Mouse (Mus musculus): Measurements from ENCODE around the gene Rgs12. TPM values are rescaled to one million over a fixed set of nuclear protein-coding genes. Genes with fewer than 3 reads are reported as not detected.

The Rgs12 gene
- polyA plus RNA-seq, 1 experiment from 2014 or later, result 16.2 TPM

- Histone ChIP-seq H3K27me3 (ENCODE audit: control insufficient read depth, insufficient read depth, low read depth, low read length) (no peaks in the 10 kb centered on the region), H3K9me3 (replicated peaks; ENCODE audit: control insufficient read depth, low read length) (no peaks in the 10 kb centered on the region), H3K9ac (ENCODE audit: low read depth, low read length) (no peak overlapping the region), H3K27ac (ENCODE audit: low read length) (peak overlapping the region; percentile 58), H3K4me1 (ENCODE audit: control insufficient read depth, low read depth, low read length) (peaks cover 74% of the 10 kb centered on the region), H3K36me3 (ENCODE audit: control insufficient read depth, insufficient read depth) (no peaks in the 10 kb centered on the region), H3K4me2 (ENCODE audit: low read depth, low read length) (no peak overlapping the region), H3K4me3 (ENCODE audit: low read depth, low read length) (no peak overlapping the region)
- no peak for ATAC-seq (ENCODE audit: low read depth)
- WGBS (ENCODE audit: insufficient replicate concordance), result 51% methylated on average over 3 of the region's 3 CpGs
Measured at GRCm38 (mm10) chr5:34972471-34972870, 23.2 kb downstream of the Rgs12 start.

- Histone ChIP-seq H3K4me2 (ENCODE audit: low read depth, low read length) (no peak overlapping the region), H3K9me3 (replicated peaks; ENCODE audit: control insufficient read depth, low read length) (no peaks in the 10 kb centered on the region), H3K9ac (ENCODE audit: low read depth, low read length) (peak overlapping the region; percentile 28), H3K27ac (ENCODE audit: low read length) (peak overlapping the region; percentile 81), H3K4me1 (ENCODE audit: control insufficient read depth, low read depth, low read length) (peaks cover 65% of the 10 kb centered on the region), H3K27me3 (ENCODE audit: control insufficient read depth, insufficient read depth, low read depth, low read length) (no peaks in the 10 kb centered on the region), H3K4me3 (ENCODE audit: low read depth, low read length) (no peak overlapping the region), H3K36me3 (ENCODE audit: control insufficient read depth, insufficient read depth) (no peaks in the 10 kb centered on the region)
- 66% methylated on average over 8 of the region's 8 CpGs for WGBS (ENCODE audit: insufficient replicate concordance)
- no peak for ATAC-seq (ENCODE audit: low read depth)
Measured at GRCm38 (mm10) chr5:34973560-34974317, 24.5 kb downstream of the Rgs12 start.

- Histone ChIP-seq H3K4me2 (ENCODE audit: low read depth, low read length) (peak overlapping the region; percentile 64), H3K4me3 (ENCODE audit: low read depth, low read length) (peak overlapping the region; percentile 48), H3K27me3 (ENCODE audit: control insufficient read depth, insufficient read depth, low read depth, low read length) (no peaks in the 10 kb centered on the region), H3K9ac (ENCODE audit: low read depth, low read length) (peak overlapping the region; percentile 42), H3K36me3 (ENCODE audit: control insufficient read depth, insufficient read depth) (no peaks in the 10 kb centered on the region), H3K9me3 (replicated peaks; ENCODE audit: control insufficient read depth, low read length) (no peaks in the 10 kb centered on the region), H3K4me1 (ENCODE audit: control insufficient read depth, low read depth, low read length) (peaks cover 76% of the 10 kb centered on the region), H3K27ac (ENCODE audit: low read length) (peak overlapping the region; percentile 81)
- peak; percentile 90 for ATAC-seq (ENCODE audit: low read depth)
- WGBS (ENCODE audit: insufficient replicate concordance), result 18% methylated on average over 11 of the region's 11 CpGs
Measured at GRCm38 (mm10) chr5:34974773-34975443, 25.7 kb downstream of the Rgs12 start.

GRCm38 (mm10) chr5:34976540-34977292 lies 27.5 kb downstream of the Rgs12 start:
- peak; percentile 54 for ATAC-seq (ENCODE audit: low read depth)
- H3K27me3 ChIP-seq (ENCODE audit: control insufficient read depth, insufficient read depth, low read depth, low read length), result no peaks in the 10 kb centered on the region
- WGBS (ENCODE audit: insufficient replicate concordance), result 54% methylated on average over 9 of the region's 9 CpGs
- peak overlapping the region; percentile 64 for H3K4me2 ChIP-seq (ENCODE audit: low read depth, low read length)
- H3K4me1 ChIP-seq (ENCODE audit: control insufficient read depth, low read depth, low read length), result peaks cover 82% of the 10 kb centered on the region
- no peaks in the 10 kb centered on the region for H3K36me3 ChIP-seq (ENCODE audit: control insufficient read depth, insufficient read depth)
- H3K4me3 ChIP-seq (ENCODE audit: low read depth, low read length), result peak overlapping the region; percentile 48
- H3K27ac ChIP-seq (ENCODE audit: low read length), result peak overlapping the region; percentile 81
- H3K9ac ChIP-seq (ENCODE audit: low read depth, low read length), result peak overlapping the region; percentile 42
- no peaks in the 10 kb centered on the region for H3K9me3 ChIP-seq (replicated peaks; ENCODE audit: control insufficient read depth, low read length)

GRCm38 (mm10) chr5:34980099-34980498 lies 30.9 kb downstream of the Rgs12 start:
- peak overlapping the region; percentile 38; the same call in 1 of the 2 replicates for H3K27ac ChIP-seq (ENCODE audit: low read length)
- H3K36me3 ChIP-seq (ENCODE audit: control insufficient read depth, insufficient read depth), result peaks cover 6% of the 10 kb centered on the region; the same call in 1 of the 2 replicates
- no peaks in the 10 kb centered on the region for H3K9me3 ChIP-seq (replicated peaks; ENCODE audit: control insufficient read depth, low read length)
- H3K27me3 ChIP-seq (ENCODE audit: control insufficient read depth, insufficient read depth, low read depth, low read length), result no peaks in the 10 kb centered on the region
- H3K4me1 ChIP-seq (ENCODE audit: control insufficient read depth, low read depth, low read length), result peaks cover 61% of the 10 kb centered on the region
- H3K4me3 ChIP-seq (ENCODE audit: low read depth, low read length), result no peak overlapping the region
- peak overlapping the region; percentile 9; the same call in 1 of the 2 replicates for H3K9ac ChIP-seq (ENCODE audit: low read depth, low read length)
- peak; percentile 24; the same call in 1 of the 2 replicates for ATAC-seq (ENCODE audit: low read depth)
- H3K4me2 ChIP-seq (ENCODE audit: low read depth, low read length), result peak overlapping the region; percentile 41
- 35% methylated on average over 6 of the region's 6 CpGs for WGBS (ENCODE audit: insufficient replicate concordance)

- 56% methylated on average over 3 of the region's 3 CpGs for WGBS (ENCODE audit: insufficient replicate concordance)
- peaks cover 6% of the 10 kb centered on the region; the same call in 1 of the 2 replicates for H3K36me3 ChIP-seq (ENCODE audit: control insufficient read depth, insufficient read depth)
- no peak for ATAC-seq (ENCODE audit: low read depth)
- H3K9ac ChIP-seq (ENCODE audit: low read depth, low read length), result no peak overlapping the region
- no peak overlapping the region for H3K27ac ChIP-seq (ENCODE audit: low read length)
- peaks cover 54% of the 10 kb centered on the region for H3K4me1 ChIP-seq (ENCODE audit: control insufficient read depth, low read depth, low read length)
- H3K27me3 ChIP-seq (ENCODE audit: control insufficient read depth, insufficient read depth, low read depth, low read length), result no peaks in the 10 kb centered on the region
- H3K4me2 ChIP-seq (ENCODE audit: low read depth, low read length), result no peak overlapping the region
- no peaks in the 10 kb centered on the region for H3K9me3 ChIP-seq (replicated peaks; ENCODE audit: control insufficient read depth, low read length)
- no peak overlapping the region for H3K4me3 ChIP-seq (ENCODE audit: low read depth, low read length)
Measured at GRCm38 (mm10) chr5:34981734-34982133, 32.5 kb downstream of the Rgs12 start.

GRCm38 (mm10) chr5:34984933-34985332 lies 35.7 kb downstream of the Rgs12 start:
- Histone ChIP-seq H3K36me3 (ENCODE audit: control insufficient read depth, insufficient read depth) (peaks cover 6% of the 10 kb centered on the region; the same call in 1 of the 2 replicates), H3K9me3 (replicated peaks; ENCODE audit: control insufficient read depth, low read length) (no peaks in the 10 kb centered on the region), H3K27me3 (ENCODE audit: control insufficient read depth, insufficient read depth, low read depth, low read length) (no peaks in the 10 kb centered on the region), H3K4me2 (ENCODE audit: low read depth, low read length) (no peak overlapping the region), H3K4me1 (ENCODE audit: control insufficient read depth, low read depth, low read length) (peaks cover 45% of the 10 kb centered on the region), H3K27ac (ENCODE audit: low read length) (peak overlapping the region; percentile 37), H3K9ac (ENCODE audit: low read depth, low read length) (no peak overlapping the region), H3K4me3 (ENCODE audit: low read depth, low read length) (no peak overlapping the region)
- ATAC-seq (ENCODE audit: low read depth), result peak; percentile 60
- 48% methylated on average over 2 of the region's 2 CpGs for WGBS (ENCODE audit: insufficient replicate concordance)

- 0 out of 2 replicates have a peak, but pooled peaks have one; percentile 53 for ATAC-seq (ENCODE audit: low read depth)
- no peak overlapping the region for H3K4me3 ChIP-seq (ENCODE audit: low read depth, low read length)
- peaks cover 6% of the 10 kb centered on the region; the same call in 1 of the 2 replicates for H3K36me3 ChIP-seq (ENCODE audit: control insufficient read depth, insufficient read depth)
- H3K4me2 ChIP-seq (ENCODE audit: low read depth, low read length), result no peak overlapping the region
- no peaks in the 10 kb centered on the region for H3K9me3 ChIP-seq (replicated peaks; ENCODE audit: control insufficient read depth, low read length)
- H3K4me1 ChIP-seq (ENCODE audit: control insufficient read depth, low read depth, low read length), result peaks cover 39% of the 10 kb centered on the region
- H3K27ac ChIP-seq (ENCODE audit: low read length), result no peak overlapping the region
- 29% methylated on average over 2 of the region's 2 CpGs for WGBS (ENCODE audit: insufficient replicate concordance)
- H3K9ac ChIP-seq (ENCODE audit: low read depth, low read length), result no peak overlapping the region
- no peaks in the 10 kb centered on the region for H3K27me3 ChIP-seq (ENCODE audit: control insufficient read depth, insufficient read depth, low read depth, low read length)
Measured at GRCm38 (mm10) chr5:34985867-34986266, 36.6 kb downstream of the Rgs12 start.

All from liver, embryonic 16.5 days (tissue).